Mouse (Mus musculus) kidney, adult 2 months (tissue): ENCODE measurements around the gene Pcyt1b.

Experiments used
- CTCF ChIP-seq: fragments of 200-500 bp; conservative IDR thresholded peaks from 2 replicates; pipeline ENCODE4 v1.5.1; 2011; ENCODE audit warnings: low read depth, mild to moderate bottlenecking, control low read depth, low read length, moderate library complexity, mixed read lengths; ENCODE audit not compliant: insufficient read depth, insufficient read length
- POLR2A ChIP-seq: fragments of 200-500 bp; IDR thresholded peaks from one replicate; pipeline ENCODE4 v1.6.1; 2011; ENCODE audit warnings: low read depth, low read length, control low read depth

DNA sequence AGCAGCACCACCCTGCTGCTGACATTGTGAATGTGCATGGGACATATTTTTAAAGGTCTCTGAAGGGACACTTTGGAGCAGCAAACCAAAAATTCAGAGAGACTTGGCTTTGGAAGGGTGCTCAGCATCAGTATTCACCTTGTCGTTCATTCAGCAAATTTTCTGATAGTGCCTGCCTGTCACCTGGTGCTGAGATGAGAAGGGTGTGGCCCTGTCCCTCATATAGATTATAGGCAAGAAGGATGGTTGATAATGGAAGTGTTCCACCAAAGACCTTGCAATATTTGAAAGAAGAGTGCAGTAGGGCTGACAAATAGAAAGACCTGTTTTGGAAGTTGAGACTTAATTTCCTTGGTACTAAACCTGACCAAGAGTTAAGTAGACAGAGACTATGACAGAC, 74.9 kb downstream of the Pcyt1b start:
- TF ChIP-seq CTCF (no peak), POLR2A (no peak)
